Mouse (Mus musculus): Measurements from ENCODE around the gene Coq8b. TPM values are rescaled to one million over a fixed set of nuclear protein-coding genes. Genes with fewer than 3 reads are reported as not detected.
A peak's percentile ranks its signal among the peaks of the same experiment; 100 is the strongest.
"Not testable (repeated sequence)": the region's sequence is repeated elsewhere in the genome, so short reads cannot be mapped to it uniquely, and the experiment has no call there.

Gene Coq8b
- total RNA-seq, 2 experiments from 2014 or later: 33.2 to 41.9 TPM

GRCm38 (mm10) chr7:27227676-27228075 is 5.1 kb upstream of the Coq8b start:
- intact Hi-C loops (cut with DNase I): loop anchor here (5.0 kb wide), 1 partner anchor 35 kb away; no protein-coding TSS in a partner anchor
- DNase-seq (ENCODE audit: low spot score in 2 of 2): peak in 1 of 2 experiments; percentile 28

- DNase-seq (ENCODE audit: low spot score in 2 of 2): peak; percentile 92
- intact Hi-C loops (cut with DNase I): loop anchor here (5.0 kb wide), 1 partner anchor 34 kb away; no protein-coding TSS in a partner anchor
Measured at GRCm38 (mm10) chr7:27228281-27228821, 4.5 kb upstream of the Coq8b start, which contains the start of gene Itpkc. Itpkc (minus strand) TSS chr7:27228661.

- intact Hi-C loops (cut with DNase I): loop anchor here (5.0 kb wide), 1 partner anchor 33 kb away; no protein-coding TSS in a partner anchor
- DNase-seq (ENCODE audit: low spot score in 2 of 2): no peak
Measured at GRCm38 (mm10) chr7:27228865-27229264, 4.0 kb upstream of the Coq8b start.

GRCm38 (mm10) chr7:27230781-27231180 is 2.0 kb upstream of the Coq8b start:
- DNase-seq (ENCODE audit: low spot score in 2 of 2): no peak
- intact Hi-C loops (cut with DNase I): loop anchor here (5.0 kb wide), 1 partner anchor 63 kb away; the partner anchor contains the start of gene Egln2

DNA sequence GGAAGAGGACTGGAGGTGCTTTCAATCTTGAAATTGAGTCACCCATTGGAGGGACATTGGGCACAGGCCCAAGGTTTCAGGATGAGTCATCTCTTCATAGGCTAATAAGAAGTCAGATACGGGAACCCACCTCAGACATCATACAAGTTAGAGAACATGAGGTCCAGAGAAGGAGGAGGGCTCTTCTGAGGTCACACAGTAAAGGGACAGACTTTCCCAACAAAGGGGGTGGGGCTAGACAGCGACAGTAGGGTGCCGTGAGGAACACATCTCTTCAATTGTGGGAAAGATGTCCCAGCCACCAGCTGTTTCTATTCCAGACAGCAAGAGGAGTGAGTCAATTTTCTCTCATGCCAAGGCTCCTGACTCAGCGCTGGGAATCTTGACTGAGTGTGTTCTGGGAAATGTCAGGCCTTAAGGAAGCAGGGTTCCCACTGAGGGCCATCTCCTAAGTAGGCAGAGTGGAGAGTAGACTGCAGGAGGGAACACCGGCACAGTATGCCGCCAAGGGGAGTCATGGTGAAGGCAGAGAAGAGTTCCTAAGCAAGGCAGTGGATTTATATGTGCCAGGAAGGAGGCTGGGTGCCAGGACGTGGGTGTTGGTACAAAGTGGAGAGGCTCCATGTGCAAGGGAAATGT is 1.0 kb upstream of the Coq8b start:
- peak; percentile 83 to 89 for DNase-seq (ENCODE audit: low spot score in 2 of 2)
- intact Hi-C loops (cut with DNase I): loop anchor here (5.0 kb wide), 1 partner anchor 65 kb away; the partner anchor contains the start of gene Egln2

GRCm38 (mm10) chr7:27233300-27233699 is 477 bp downstream of the Coq8b start:
- intact Hi-C loops (cut with DNase I): loop anchor here (5.0 kb wide), 1 partner anchor 66 kb away; the partner anchor contains the start of gene Egln2
- no peak for DNase-seq (ENCODE audit: low spot score in 2 of 2)

DNA sequence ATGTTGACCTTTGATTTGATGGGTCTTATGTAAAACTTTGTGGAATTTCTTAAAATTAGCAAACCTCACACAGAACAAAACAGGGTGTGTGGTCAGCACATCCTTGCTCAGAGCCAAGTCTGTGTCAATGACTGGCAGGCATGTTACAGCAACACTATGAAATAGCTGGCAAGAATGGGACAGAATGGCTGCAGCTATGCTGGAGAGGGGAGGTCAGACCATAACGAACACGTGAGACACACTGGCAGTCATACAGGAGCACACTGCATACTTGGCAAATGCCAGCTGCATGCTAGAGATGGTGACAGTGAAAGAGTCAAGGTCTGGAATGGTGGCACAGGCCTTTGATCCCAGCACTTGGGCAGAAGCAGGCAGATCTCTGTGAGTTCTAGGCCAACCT is 2.9 kb downstream of the Coq8b start:
- intact Hi-C loops (cut with DNase I): no loop called here
- no peak for DNase-seq (ENCODE audit: low spot score in 2 of 2)

DNA sequence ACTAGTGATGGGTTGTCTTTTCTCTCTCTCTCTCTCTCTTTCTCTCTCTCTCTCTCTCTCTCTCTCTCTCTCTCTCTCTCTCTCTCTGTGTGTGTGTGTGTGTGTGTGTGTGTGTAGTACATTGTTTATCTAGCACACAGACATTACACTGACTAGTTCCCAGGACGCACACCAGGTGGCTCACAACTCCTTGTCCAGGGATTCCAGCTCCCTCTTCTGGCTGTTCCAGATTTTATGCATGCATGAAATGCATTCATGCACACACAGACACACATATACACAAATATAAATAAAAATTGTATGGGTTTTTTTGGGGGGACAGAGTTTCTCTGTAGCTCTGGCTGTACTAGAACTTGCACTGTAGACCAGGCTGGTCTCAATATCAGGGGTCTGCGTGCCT is 4.7 kb downstream of the Coq8b start:
- no peak for DNase-seq (ENCODE audit: low spot score in 2 of 2)
- intact Hi-C loops (cut with DNase I): no loop called here

DNA sequence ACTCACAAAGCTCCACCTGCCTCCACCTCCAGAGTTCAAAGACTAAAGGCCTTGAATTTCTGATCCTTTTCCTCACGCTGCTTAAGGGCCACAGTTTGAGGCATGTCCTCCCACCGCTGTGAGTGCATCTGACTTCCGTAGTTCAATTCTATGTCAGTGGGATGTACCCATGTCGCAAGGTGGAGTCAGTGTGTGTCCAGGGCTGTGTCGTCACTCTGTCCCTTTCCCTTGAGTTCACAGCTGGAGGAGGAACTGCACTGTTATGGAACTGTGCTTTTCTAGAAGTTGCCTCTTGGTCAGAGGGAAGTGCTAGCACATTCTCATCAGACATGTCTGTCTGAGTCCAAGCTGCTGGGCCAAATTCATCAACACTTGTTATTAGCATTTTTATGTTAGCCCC is 5.7 kb downstream of the Coq8b start:
- intact Hi-C loops (cut with DNase I): no loop called here

DNA sequence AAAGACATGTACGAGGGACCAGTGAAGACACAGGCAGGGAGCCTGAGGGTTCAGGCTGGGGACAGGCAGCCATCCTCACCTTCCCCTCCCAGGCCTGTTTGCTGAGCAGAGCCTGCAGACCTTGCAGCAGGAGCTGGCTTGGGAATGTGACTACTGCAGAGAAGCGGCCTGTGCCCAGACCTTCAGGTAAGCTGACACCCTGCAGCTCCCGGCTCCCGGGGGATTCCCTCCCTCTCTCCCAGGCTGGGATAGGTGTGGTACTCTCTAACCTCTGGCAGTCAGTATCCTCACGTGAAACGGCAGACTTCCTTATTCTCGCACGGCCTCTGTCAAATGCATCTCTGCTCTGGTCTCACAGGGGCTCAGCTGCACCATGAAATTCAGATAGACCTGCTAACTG is 10.4 kb downstream of the Coq8b start:
- intact Hi-C loops (cut with DNase I): no loop called here
- DNase-seq (ENCODE audit: low spot score in 2 of 2): no peak

More for the DNA sequence above, 5.7 kb downstream of the Coq8b start:
- no peak for DNase-seq (ENCODE audit: low spot score in 2 of 2)

DNA sequence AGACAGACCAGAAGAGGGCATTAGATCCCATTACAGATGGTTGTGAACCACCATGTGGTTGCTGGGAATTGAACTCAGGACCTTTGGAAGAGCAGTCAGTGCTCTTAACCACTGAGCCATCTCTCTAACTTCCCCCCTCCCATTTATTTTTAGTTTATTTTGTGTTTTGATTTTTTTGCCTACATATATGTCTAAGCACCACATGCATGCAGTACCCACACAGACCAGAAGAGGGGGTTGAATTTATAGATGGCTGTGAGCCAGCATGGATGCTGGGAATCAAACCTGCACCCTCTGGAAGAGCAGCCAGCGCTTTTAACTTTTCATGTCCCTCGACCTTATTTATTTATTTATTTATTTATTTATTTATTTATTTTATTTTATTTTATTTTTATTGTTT is 11.3 kb downstream of the Coq8b start:
- intact Hi-C loops (cut with DNase I); DNase-seq (ENCODE audit: low spot score in 2 of 2): not testable (repeated sequence)

- intact Hi-C loops (cut with DNase I): no loop called here
- no peak for DNase-seq (ENCODE audit: low spot score in 2 of 2)
Measured at GRCm38 (mm10) chr7:27249146-27249545, 16.3 kb downstream of the Coq8b start.

DNA sequence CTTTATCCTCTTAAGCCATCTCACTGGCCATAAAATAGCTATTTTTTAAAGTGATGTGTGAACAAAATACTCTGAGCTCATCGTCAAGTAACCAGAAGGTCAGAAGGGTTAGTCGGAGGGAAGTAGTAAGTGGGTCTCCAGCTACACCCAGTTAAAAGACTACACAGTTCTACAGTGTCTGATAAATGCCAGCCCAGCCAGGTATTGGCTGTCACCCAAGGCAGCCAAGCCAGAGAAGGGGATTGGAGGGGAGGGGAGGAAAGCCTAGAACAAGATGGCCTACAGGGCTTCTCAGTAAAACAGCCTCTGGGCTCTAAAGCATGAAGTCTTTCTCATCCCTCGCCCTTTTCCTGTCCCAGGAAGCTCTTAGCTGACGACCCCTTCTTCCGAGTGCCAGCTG is 17.1 kb downstream of the Coq8b start:
- intact Hi-C loops (cut with DNase I): no loop called here
- no peak for DNase-seq (ENCODE audit: low spot score in 2 of 2)

DNA sequence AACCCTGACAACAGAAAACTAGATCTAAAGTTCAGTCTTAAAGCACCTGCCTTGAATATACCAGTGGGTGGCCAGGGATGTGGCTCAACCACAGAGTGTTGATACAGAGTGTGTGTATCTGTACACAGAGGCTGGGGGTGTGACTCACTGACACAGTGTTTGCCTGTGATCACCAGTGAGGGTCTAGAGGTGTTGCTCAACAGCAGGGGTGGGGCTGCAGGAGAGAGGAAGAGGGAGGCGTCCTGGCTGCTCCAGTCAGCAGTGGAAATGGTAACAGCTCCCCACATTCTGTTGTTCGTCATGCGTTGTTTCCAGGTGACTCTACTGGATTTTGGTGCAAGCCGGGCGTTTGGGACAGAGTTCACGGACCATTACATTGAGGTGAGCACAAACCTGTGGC is 19.1 kb downstream of the Coq8b start:
- intact Hi-C loops (cut with DNase I): no loop called here
- no peak for DNase-seq (ENCODE audit: low spot score in 2 of 2)

GRCm38 (mm10) chr7:27255721-27256120 is 22.9 kb downstream of the Coq8b start:
- intact Hi-C loops (cut with DNase I): no loop called here
- DNase-seq (ENCODE audit: low spot score in 2 of 2): no peak

- peak; percentile 84 to 85 for DNase-seq (ENCODE audit: low spot score in 2 of 2)
- intact Hi-C loops (cut with DNase I): no loop called here
Measured at GRCm38 (mm10) chr7:27257046-27257851, 24.4 kb downstream of the Coq8b start.

DNA sequence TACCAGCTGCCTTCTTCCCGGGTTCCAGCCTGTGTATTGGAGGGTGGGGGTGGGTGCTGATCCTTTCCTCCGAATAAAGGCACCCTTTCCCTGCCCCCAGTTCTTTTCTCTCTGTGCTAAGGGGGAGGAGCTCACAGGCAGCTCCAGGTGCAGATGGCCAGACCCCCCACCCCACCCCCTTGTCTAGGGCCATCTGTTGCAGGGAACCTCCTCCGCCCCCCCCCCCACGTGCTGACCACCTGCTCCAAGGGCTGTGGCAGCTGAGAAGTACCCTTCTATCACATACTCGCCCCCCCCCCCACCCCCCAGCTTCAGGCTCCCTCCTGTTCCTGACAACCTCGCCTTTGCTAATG is 25.0 kb downstream of the Coq8b start:
- DNase-seq (ENCODE audit: low spot score in 2 of 2): no peak
- intact Hi-C loops (cut with DNase I): no loop called here

GRCm38 (mm10) chr7:27258205-27258899 is 25.5 kb downstream of the Coq8b start, which contains the start of gene Numbl:
Numbl (plus strand) TSS chr7:27258433.
- peak; percentile 90 to 92 for DNase-seq (ENCODE audit: low spot score in 2 of 2)
- intact Hi-C loops (cut with DNase I): no loop called here

DNA sequence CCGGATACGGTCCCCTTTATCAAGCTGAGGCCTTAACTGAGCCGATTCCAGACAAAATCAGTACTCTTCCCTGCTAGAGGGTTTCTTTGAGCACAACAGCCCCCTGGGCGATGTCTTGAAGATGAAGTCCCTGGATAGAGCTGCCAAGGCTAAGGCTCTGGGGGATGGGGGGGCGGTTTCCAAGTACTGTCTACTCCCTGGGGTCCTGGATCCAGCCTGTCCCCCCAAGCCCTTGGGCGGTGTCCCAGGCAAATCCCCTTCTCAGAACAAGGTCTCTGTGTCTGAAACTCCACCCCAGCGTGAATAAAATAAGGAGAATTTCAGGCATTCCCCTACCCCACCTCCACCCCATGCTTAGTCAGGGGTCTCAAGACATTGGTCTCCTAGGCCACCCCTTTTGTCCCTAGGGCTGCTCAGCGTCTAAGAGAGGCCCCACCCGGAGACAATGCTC is 26.5 kb downstream of the Coq8b start:
- intact Hi-C loops (cut with DNase I): no loop called here
- no peak for DNase-seq (ENCODE audit: low spot score in 2 of 2)

DNA sequence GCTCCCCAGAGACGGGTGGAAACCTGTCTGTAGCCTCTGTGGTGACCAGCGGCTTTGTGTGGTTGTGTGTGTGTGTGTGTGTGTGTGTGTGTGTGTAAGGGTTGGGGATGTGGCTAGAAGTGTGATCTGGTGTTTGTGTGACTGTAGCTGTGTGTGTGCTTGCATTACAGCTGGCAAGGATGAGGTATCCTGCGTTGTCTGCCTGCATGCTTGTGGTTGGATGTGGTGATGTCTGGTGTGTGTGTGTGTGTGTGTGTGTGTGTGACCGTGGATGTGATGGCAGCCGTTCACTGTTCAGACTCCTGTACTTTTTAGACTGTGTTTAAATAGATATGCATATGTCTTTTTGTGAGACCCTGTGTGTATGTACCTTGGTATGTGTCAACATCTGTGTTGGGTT is 26.9 kb downstream of the Coq8b start:
- intact Hi-C loops (cut with DNase I): loop anchor here (5.0 kb wide), 1 partner anchor 32 kb away; the partner anchor contains the start of gene Itpkc

More for the DNA sequence above, 26.9 kb downstream of the Coq8b start:
- DNase-seq (ENCODE audit: low spot score in 2 of 2): no peak
